Comparison of ENCODE assay signal across 10 mouse cellular contexts in genomic region chr1:91564004-91564403, GRCm38 (mm10). TPM values are rescaled to one million over a fixed set of nuclear protein-coding genes. Genes with fewer than 3 reads are reported as not detected.
DNase-seq lines count a peak whose midpoint lies in the region; ATAC-seq lines count a peak whose summit lies in the region.
"Had no signal": no experiment of that assay in that cellular context is flagged by ENCODE, and none has a peak within 500 bp of the region (broad histone marks: within the 10 kb centered on the region; RNA-seq: fewer than 3 reads in every experiment).

No protein-coding gene starts in this region.

- no peak overlapping the region for H3K9ac ChIP-seq in kidney, embryonic 16.5 days (replicated peaks; ENCODE audit: low read length)
- H3K9ac ChIP-seq in forebrain, embryonic 15.5 days (replicated peaks), result no peak overlapping the region
- no peak overlapping the region for H3K9ac ChIP-seq in midbrain, embryonic 16.5 days (ENCODE audit: low read depth, low read length)
- H3K9ac ChIP-seq: neural tube, embryonic 15.5 days had no signal

- H3K4me3 ChIP-seq in kidney, embryonic 16.5 days (ENCODE audit: low read length), result no peak overlapping the region
- no peak overlapping the region for H3K4me3 ChIP-seq in forebrain, embryonic 15.5 days
- H3K4me3 ChIP-seq in midbrain, embryonic 16.5 days (ENCODE audit: low read depth, low read length), result no peak overlapping the region
- H3K4me3 ChIP-seq: neural tube, embryonic 15.5 days had no signal

- WGBS in kidney, embryonic 16.5 days, result 76% methylated on average over 3 of the region's 3 CpGs
- WGBS in forebrain, embryonic 15.5 days, result 82% methylated on average over 3 of the region's 3 CpGs
- WGBS in midbrain, embryonic 16.5 days, result 67% methylated on average over 3 of the region's 3 CpGs

- peak; percentile 13 for DNase-seq in CD4-positive, CD25-positive, alpha-beta regulatory T cell, adult 2 months (ENCODE audit: low read depth, low spot score)
- DNase-seq in kidney, postnatal 14 days, result peak; percentile 14
- peak; percentile 36 for DNase-seq in heart, postnatal 4 days

- no peak overlapping the region for H3K27ac ChIP-seq in kidney, embryonic 16.5 days (ENCODE audit: low read length)
- no peak overlapping the region for H3K27ac ChIP-seq in forebrain, embryonic 15.5 days (replicated peaks)
- no peak overlapping the region for H3K27ac ChIP-seq in midbrain, embryonic 16.5 days (ENCODE audit: low read length)
- H3K27ac ChIP-seq: neural tube, embryonic 15.5 days had no signal

- no peak for ATAC-seq in CD4-positive, CD25-positive, alpha-beta regulatory T cell, adult 4 months
- no peak; the same call in 1 of the 2 replicates for ATAC-seq in kidney, embryonic 16.5 days (ENCODE audit: low FRiP score, low TSS enrichment)
- ATAC-seq in megakaryocyte-erythroid progenitor cell, adult 5-6 weeks (replicated peaks; ENCODE audit: low FRiP score, low TSS enrichment, poor library complexity, severe bottlenecking), result peak; percentile 55
- no peak for ATAC-seq in forebrain, embryonic 15.5 days (replicated peaks)
- no peak for ATAC-seq in midbrain, embryonic 16.5 days
- ATAC-seq: inflammation-experienced regulatory T-cells, adult 6 months had no signal

- H3K9me3 ChIP-seq in kidney, embryonic 16.5 days (ENCODE audit: low read length), result no peaks in the 10 kb centered on the region
- H3K9me3 ChIP-seq in forebrain, embryonic 15.5 days, result no peaks in the 10 kb centered on the region
- H3K9me3 ChIP-seq in midbrain, embryonic 16.5 days (replicated peaks; ENCODE audit: control insufficient read depth, low read length, poor library complexity, severe bottlenecking), result no peaks in the 10 kb centered on the region
- H3K9me3 ChIP-seq: neural tube, embryonic 15.5 days had no signal

- H3K4me1 ChIP-seq in kidney, embryonic 16.5 days (ENCODE audit: insufficient read depth, low read length), result no peaks in the 10 kb centered on the region
- no peaks in the 10 kb centered on the region for H3K4me1 ChIP-seq in forebrain, embryonic 15.5 days
- no peaks in the 10 kb centered on the region for H3K4me1 ChIP-seq in midbrain, embryonic 16.5 days (ENCODE audit: control insufficient read depth, insufficient read depth, low read length)
- H3K4me1 ChIP-seq: neural tube, embryonic 15.5 days had no signal

- H3K27me3 ChIP-seq in kidney, embryonic 16.5 days (ENCODE audit: insufficient read depth, low read length), result no peaks in the 10 kb centered on the region
- no peaks in the 10 kb centered on the region for H3K27me3 ChIP-seq in forebrain, embryonic 15.5 days
- H3K27me3 ChIP-seq in midbrain, embryonic 16.5 days (ENCODE audit: control insufficient read depth, insufficient read depth, low read depth, low read length), result no peaks in the 10 kb centered on the region
- H3K27me3 ChIP-seq: neural tube, embryonic 15.5 days had no signal

- H3K36me3 ChIP-seq in kidney, embryonic 16.5 days (ENCODE audit: insufficient read depth, low read length), result no peaks in the 10 kb centered on the region
- no peaks in the 10 kb centered on the region for H3K36me3 ChIP-seq in forebrain, embryonic 15.5 days
- no peaks in the 10 kb centered on the region for H3K36me3 ChIP-seq in midbrain, embryonic 16.5 days (ENCODE audit: control insufficient read depth, insufficient read depth, low read length)
- H3K36me3 ChIP-seq: neural tube, embryonic 15.5 days had no signal

- no peak overlapping the region for H3K4me2 ChIP-seq in kidney, embryonic 16.5 days (replicated peaks; ENCODE audit: low read depth, low read length)
- H3K4me2 ChIP-seq in forebrain, embryonic 15.5 days (replicated peaks), result no peak overlapping the region
- H3K4me2 ChIP-seq in midbrain, embryonic 16.5 days (ENCODE audit: low read length), result no peak overlapping the region
- H3K4me2 ChIP-seq: neural tube, embryonic 15.5 days had no signal

RNA-seq across cellular contexts. Expression of gene Asb1, which starts 23.7 kb away (rescaled TPM):
- polyA plus RNA-seq in CD4-positive, CD25-positive, alpha-beta regulatory T cell, adult 4 months (2017; shearing (Covaris generic)), result 1 to 10 TPM; 2.6 to 3.6 TPM
- polyA plus RNA-seq in kidney, embryonic 16.5 days (2015; fragmentation: Nextera tagmentation; extraction: Ambion mirVana), result 5.0 and 6.6 TPM in 2 replicates
- total RNA-seq in heart, postnatal 4 days (2021), result 10 to 100 TPM; 17.5 to 18.2 TPM
- 10.9 and 11.9 TPM in 2 replicates for total RNA-seq in megakaryocyte-erythroid progenitor cell, adult 5-6 weeks (2014; fragmentation: Nextera tagmentation)
- total RNA-seq in megakaryocyte-erythroid progenitor cell, adult 5-6 weeks (2017), result 13.1 and 20.5 TPM in 2 replicates
- 15.0 and 15.3 TPM in 2 replicates for polyA plus RNA-seq in forebrain, embryonic 15.5 days (2015; fragmentation: Nextera tagmentation; extraction: Ambion mirVana)
- polyA plus RNA-seq in midbrain, embryonic 16.5 days (2015; fragmentation: Nextera tagmentation; extraction: Ambion mirVana), result 10.0 and 11.0 TPM in 2 replicates
